Mouse (Mus musculus): Measurements from ENCODE around the gene Retn. TPM values are rescaled to one million over a fixed set of nuclear protein-coding genes. Genes with fewer than 3 reads are reported as not detected.

Gene Retn
- total RNA-seq, 2 experiments from 2014 or later = 0.32 to 0.54 TPM

DNA sequence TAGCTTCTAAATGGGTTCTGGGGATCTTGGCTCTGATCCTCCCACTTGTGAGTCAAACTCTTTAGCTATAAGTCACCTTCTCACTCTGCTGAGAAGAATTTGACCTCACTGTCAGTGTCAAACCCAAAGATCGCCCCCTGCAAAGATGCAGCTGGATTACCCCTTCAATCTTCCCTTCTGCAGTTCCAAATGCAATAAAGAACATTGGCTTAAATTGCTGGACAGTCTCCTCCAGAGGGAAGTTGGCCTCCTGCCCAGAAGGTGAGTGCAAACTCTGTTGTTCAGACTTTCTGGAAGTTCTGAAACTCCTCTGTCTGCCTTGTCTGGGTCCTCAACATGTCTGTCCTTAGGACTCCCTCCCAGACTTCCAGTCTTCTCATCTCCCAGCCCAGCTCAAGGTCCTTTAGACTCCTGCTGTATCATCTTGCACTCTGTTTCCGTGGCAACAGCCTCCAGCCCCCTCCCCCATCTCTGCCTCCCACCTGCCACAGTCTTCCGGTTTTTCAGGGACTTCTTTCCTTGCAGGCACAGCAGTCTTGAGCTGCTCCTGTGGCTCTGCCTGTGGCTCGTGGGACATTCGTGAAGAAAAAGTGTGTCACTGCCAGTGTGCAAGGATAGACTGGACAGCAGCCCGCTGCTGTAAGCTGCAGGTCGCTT, 1.3 kb downstream of the Retn start:
- DNase-seq (ENCODE audit: extremely low spot score in 1 of 2, low spot score in 1 of 2) = no peak

DNA sequence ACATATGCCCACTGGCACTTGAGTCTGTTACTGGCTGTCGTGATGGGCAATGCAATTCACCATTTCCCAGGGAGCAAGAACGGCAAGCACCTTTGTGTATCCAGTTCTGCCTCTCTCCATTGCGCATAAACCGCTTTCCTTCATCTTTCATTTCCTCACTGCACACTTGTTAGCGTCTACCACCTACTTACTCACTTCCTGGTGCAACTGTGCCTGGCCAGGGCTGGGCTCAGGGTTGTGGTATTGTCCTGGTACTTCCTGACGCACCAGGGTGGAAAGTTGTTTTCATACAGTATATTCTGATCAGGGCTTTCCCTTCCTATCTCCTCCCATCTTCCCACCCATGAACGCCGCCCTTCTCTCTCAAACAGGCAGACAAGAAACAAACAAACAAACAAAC, 5.3 kb downstream of the Retn start:
- no peak for DNase-seq (ENCODE audit: extremely low spot score in 1 of 2, low spot score in 1 of 2)

DNA sequence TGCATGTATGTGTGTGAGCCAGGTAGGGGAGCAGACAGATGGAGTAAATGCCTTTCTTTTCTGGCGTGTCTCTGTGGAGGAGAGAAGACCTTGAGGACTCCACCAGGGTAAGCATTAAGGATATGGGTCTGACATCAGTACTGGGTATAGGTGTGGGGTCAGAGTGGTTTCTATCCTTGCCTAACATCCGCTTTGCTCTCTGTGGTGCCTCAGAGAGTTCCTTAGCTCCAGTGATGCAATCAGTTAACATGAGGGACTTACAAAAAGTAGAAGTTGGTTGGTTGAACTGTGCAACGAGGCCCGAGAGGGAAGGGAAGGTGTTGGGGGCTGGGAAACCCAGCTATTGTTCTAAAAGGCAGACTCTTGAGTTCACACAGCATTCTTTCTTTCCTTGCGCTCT, 8.8 kb downstream of the Retn start:
- no peak for DNase-seq (ENCODE audit: extremely low spot score in 1 of 2, low spot score in 1 of 2)

DNA sequence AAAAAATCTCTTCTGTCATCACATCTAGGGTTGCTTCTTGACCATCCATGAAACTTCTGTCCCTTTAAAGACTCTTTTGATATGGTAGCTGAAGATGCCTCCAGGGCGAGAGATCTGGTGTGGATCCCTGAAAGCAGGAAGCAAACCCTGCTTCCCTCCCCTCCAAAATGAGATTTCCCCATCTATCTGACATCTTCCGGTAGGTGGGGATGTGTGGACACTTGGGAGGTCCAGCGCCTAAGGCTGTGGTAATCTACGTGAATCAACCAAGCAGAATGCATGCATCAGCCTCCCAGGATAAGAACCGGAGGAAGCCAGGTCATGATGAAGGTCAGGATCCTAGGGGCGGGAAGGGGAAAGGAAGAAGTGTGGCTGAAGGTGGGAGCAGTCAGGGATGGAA, 9.9 kb downstream of the Retn start, which contains the start of gene Mcemp1:
TSS of gene Mcemp1 (plus strand) at position 248 of the 400 bp plus-strand sequence.
- DNase-seq (ENCODE audit: extremely low spot score in 1 of 2, low spot score in 1 of 2) = no peak

DNA sequence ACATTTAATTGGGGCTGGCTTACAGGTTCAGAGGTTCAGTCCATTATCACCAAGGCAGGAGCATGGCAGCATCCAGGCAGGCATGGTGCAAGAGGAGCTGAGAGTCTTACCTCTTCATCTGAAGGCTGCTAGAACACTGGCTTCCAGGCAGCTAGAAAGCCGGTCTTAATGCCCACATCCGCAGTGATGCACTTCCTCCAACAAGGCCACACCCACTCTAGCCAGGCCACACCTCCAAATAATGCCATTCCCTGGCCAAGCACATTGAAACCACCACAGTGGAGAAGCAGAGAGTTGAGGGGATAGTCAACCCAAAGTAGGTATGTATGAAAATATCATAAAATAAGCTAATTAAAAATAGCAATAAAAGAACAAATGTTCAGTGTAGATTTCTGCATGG, 14.8 kb downstream of the Retn start:
- DNase-seq (ENCODE audit: extremely low spot score in 1 of 2, low spot score in 1 of 2) = no peak

DNA sequence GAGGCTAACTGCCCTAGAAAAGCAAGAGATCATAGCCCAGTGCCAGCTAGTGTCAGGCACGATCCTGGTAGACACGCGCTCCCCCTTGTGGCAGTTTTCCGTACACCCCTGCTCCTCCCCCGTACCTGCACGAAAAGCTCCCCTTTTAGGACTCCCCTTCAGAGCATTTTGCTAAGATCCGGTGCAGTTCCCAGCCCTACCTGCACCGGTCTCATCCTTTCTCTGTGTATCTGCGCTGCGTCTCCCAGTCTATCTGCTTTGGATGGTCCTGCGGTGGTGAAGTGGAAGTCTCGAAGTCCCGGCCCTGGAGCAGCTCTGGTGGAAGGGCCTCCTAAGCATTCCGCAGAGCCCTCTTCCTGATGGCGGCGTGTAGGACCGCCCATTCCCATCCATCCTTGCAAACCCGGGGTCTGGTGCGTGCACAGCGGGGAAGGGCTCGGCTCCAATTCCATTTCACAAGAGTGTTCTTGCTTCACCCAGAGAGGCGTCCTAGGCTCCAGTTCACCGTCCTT, 16.5 kb downstream of the Retn start, which contains the start of gene Fcor:
TSS of gene Fcor (minus strand) at position 383 of the 512 bp plus-strand sequence.
- DNase-seq (ENCODE audit: extremely low spot score in 1 of 2, low spot score in 1 of 2) = peak; percentile 90 to 96

DNA sequence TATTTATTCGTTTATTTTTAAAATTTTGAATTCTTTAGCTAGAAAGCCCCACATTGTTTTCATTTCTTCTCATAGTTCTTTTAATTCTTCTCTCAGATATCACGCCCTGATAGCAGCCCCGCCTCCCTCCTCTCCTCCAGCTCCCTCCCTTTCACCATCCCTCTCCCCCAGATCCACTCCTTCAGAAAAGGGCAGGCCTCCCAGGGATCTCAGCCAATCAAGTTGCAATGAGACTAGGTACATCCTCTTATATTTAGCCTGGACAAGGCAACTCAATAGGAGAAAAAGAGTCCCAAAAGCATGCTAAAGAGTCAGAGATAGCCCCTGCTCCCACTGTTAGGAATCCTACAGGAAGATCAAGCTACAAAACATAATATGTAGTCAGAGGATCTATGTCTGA, 19.1 kb downstream of the Retn start:
- DNase-seq (ENCODE audit: extremely low spot score in 1 of 2, low spot score in 1 of 2) = no peak

DNA sequence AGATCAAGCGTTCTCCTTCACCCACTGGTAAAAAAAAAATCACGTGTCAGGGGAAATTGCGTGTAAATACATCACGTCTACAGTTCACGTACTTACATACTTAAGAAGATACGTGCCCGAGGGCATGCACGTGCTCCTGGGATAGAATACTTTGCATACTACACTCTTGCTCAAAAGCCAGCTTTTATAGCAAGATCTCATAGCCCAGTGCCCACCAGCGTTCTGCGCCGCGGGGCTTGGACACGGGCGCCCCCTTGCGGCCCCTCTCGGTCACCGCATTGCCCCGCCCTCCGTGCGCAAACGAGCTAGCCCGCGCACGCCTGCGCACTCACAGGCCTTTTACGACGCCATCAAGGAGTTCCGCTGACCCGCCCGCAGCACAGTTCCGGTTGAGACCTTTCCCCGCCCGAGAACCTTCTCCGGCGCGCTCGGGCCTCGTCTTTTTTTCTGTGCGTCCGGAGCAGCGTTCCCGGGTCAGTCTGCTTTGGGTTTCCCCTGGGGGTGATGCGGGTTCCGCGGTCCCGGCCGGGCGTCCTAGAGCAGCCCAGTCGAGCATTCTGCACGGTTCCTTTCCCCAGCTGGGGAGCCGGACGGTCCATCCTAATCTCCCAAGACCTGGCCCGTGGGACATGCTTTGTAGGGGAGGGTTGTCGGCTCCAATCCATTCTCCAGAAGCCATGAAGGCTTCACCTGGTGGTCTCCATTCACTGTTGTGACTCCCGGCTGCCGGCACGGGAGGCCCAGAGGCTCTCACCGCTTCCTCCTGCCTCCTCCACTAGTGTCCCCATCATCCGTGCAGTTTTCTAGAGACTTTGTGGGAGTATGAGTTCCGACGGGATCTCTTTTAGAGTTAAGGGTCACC, 20.8 kb downstream of the Retn start, which contains the start of gene Trappc5:
TSS of gene Trappc5 (plus strand) at position 169 of the 862 bp plus-strand sequence.
- peak; percentile 94 to 97 for DNase-seq (ENCODE audit: extremely low spot score in 1 of 2, low spot score in 1 of 2)

DNA sequence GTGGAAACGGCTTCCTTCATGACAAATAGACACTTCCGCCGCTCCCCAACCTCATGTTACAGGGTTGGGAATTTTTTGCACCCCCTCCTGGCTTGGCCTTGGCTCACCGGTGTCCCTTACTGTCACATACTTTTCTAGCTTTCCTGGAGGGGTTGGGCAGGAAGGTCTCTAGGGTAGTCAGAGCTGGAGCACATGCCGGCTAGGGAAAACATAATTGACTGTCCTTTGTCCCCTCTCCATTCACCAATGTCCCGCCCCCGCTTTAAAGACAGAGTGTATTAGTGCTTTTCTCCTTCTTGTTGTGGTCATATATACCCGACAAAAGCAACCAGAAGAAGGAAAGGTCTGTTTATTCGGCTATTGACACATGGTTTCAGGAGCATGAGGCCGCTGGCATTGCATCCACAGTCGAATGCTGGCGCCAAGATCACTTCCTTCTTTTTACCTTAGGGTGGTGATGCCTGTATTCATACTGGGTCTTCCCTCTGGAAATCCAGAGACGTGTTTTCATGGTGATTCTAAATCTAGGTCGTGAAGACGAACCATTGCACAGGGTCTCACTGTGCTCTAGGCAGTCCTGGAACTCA, 21.5 kb downstream of the Retn start:
- DNase-seq (ENCODE audit: extremely low spot score in 1 of 2, low spot score in 1 of 2) = no peak

DNA sequence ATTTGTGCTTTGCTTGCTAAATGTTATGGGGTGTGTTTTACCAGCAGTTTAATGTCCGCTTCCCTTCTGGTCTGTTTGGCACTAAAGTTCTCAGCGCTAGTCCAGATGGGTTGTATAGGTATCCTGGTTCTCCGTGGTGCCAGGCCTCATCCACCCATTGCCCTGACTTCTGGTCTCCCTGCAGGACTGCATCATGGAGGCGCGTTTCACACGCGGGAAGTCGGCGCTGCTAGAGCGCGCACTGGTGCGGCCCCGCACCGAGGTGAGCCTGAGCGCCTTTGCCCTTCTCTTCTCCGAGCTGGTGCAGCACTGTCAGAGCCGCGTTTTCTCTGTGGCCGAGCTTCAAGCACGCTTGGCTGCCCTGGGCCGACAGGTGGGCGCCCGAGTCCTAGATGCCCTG, 23.3 kb downstream of the Retn start:
- no peak for DNase-seq (ENCODE audit: extremely low spot score in 1 of 2, low spot score in 1 of 2)

DNA sequence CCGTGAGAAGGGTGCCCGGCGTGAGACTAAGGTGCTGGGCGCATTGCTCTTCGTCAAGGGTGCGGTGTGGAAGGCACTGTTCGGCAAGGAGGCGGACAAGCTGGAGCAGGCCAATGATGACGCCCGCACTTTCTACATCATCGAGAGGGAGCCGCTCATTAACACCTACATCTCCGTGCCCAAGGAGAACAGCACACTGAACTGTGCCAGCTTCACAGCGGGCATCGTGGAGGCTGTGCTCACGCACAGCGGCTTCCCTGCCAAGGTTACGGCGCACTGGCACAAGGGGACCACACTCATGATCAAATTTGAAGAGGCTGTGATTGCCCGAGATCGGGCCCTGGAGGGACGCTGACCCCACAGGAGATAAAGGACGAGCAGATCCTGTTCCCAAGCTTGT, 23.7 kb downstream of the Retn start:
- no peak for DNase-seq (ENCODE audit: extremely low spot score in 1 of 2, low spot score in 1 of 2)

DNA sequence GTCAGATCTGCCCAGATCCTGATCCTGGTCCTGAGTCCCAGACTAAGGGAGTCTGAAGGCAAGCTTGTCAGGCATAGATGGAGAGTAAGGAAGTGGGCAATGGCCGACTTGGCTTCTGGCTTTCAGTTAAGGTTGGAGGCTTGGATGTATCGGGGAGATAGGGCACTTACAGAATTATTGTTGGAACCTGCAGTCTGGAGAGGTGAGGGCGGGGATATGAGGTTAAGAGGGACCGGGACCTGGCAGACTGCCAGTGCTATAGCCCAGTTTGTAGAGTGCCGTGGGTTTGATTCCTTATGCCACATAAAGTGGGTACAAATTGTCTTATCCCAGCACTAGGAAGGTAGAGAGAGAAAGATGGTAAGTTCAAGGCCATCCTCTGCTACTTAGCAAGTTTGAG, 24.1 kb downstream of the Retn start:
- DNase-seq (ENCODE audit: extremely low spot score in 1 of 2, low spot score in 1 of 2) = no peak

DNA sequence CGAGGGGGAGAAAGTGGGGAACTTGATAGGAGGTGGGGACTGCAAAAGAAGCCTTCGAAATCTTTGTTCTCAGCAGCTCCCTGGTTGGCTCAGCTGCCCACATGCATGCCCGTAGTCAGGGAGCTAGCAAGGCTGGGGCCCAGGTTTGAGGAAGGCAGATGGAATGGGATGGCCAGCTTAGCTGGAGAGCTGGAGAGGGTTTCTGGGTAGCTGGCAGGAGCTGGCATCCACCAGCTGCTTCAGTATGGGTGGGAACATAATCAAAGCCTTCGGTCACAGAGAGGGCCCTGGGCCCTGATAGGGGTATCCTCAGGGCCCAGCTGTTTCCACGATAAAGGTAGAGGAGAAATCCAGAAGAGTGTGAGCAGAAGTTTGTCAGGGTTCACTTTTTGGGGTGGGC, 26.9 kb downstream of the Retn start:
- DNase-seq (ENCODE audit: extremely low spot score in 1 of 2, low spot score in 1 of 2) = no peak

DNA sequence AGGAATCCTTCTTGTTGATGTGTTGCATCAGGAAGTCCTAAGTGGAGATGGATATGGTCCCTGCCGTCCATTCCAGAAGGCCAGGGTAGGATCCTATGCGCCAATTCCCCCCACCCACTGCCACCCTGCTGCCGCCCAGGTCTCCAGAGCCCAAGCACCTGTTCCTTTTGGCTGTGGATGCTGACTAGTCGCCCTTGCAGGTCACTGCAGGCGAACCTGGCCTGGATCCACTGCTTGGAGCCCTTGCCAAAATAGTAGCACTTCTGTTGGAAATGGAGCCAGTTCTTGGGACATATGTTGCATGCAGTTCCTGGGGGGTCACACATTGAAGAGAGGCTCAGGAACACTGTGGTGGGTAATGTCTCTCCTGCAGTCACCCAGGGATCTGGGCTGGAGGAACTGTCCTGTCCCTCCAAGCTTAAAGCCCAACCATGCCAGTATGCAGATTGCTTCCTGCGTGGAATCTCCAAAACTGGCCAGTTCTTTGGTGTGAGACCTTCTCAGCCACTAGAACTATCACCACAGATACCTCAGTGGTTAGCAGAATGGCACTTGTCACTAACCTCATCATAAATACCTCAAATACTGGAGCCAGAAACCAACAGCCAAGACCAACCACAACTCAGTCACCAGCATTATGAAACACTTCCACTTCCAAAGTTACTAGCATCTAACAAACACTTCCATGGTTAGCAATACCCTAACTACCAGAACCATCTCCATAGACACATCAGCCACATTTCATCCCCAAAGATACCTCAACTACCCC, 28.0 kb downstream of the Retn start:
- DNase-seq (ENCODE audit: extremely low spot score in 1 of 2, low spot score in 1 of 2) = no peak

DNA sequence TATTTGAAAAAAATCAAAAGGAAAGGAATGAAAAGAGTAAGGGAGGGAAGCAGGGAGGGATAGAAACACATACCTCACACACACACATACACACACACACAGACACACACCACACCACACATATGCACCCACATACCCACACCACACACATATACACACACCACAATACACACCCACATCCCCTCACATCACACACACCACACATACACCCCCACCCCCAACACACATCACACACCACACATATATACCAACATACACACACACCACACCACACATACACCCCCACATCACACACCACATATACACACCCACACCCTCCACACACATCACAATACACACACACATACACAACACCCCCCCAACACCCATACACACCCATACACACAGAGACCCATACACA, 29.0 kb downstream of the Retn start:
- DNase-seq (ENCODE audit: extremely low spot score in 1 of 2, low spot score in 1 of 2) = no peak

DNA sequence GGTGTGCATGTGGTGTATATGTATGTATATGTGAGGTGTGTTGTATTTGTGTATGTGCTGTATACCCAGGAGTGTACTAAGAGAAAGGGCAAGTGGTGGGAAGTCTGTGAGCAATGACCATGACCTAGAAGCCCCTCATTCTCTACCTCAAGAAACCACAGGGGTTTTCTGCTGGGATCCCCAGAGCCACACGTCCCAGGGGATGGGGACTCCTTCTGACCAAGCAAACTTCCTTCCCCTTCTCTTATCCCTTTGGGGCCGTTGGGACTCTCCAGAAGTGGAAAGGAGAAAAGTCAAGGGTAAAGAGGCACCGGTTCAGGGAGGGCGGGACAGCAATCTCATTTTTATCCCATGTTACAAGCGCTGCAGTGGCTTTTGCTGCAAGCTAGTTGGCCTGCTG, 29.9 kb downstream of the Retn start:
- DNase-seq (ENCODE audit: extremely low spot score in 1 of 2, low spot score in 1 of 2) = no peak

DNA sequence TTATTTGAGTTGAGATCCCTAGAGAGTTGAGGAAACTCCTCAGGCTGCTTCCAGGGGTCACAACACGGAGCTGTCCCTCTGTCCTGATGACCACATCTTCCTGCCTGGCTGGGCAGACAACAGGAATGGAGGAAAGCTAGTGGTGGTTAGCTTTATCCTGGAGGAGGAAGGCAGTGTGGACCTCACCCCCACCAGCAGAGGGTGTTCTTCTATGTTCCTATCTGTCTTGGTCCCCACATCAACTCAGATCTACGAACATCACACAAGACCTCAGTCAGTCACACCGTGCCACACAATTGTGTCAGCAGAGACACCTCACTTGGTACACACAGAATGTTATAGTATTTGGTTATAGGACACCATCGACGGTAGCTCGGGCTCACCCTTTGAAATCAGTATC, 32.0 kb downstream of the Retn start:
- no peak for DNase-seq (ENCODE audit: extremely low spot score in 1 of 2, low spot score in 1 of 2)

DNA sequence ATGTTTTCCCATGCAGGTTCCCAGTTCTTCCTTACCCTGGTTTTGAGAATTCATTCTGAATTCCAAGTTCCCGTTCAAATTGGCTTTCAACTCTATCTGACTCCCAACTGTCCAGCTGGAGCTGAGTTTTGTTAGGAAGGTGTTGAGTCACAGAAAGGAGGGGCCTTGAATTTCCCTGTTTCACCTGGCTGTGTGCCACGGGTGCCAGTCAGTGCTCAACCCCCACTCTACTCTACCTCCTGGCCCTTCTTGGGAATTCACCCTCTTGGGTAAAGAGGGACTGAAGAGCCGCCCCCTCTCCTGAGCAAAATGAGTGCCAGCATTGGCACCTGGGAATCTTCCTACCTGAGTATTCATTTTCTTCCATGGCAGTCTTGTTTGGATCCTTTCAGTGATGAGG, 35.2 kb downstream of the Retn start:
- DNase-seq (ENCODE audit: extremely low spot score in 1 of 2, low spot score in 1 of 2) = no peak

DNA sequence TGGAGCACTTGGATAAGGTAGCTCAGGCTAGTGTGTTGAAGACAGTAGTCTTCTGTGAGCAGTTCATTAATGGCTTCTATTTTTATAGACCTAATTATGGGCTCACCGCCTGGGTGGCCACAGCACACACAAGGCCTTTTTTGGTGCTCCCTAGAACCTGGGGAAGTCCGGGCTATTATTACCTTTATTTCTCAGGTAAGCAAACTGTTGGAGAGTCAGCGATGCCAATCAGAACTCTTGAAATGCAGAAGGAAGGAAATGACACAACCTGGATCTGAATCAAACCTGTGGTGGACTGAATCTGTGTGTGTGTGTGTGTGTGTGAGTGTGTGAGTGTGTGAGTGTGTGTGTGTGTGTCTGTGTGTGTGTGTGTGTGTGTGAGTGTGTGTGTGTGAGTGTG, 38.6 kb downstream of the Retn start, which contains the start of gene Fcer2a:
TSS of gene Fcer2a (minus strand) at position 55 of the 400 bp plus-strand sequence.
- no peak for DNase-seq (ENCODE audit: extremely low spot score in 1 of 2, low spot score in 1 of 2)

DNA sequence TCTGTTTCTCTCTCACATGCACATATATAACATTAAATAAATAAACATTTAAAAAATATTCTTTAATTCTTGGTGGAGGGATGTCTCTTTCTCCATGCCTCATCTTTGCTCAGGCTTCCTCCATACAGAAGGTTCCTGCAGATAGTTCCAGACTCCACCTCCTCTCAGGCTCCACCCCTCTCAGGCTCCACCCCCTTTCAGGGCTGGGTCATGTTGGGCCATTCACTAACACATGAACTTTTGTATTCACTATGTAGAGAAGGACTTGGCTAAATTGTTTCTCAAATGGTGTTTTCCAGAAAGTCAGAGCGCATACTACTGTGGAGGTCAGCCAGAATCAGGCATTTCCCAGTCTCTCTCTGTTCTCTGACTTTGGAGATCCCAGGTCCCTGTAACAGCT, 45.9 kb downstream of the Retn start:
- no peak for DNase-seq (ENCODE audit: extremely low spot score in 1 of 2, low spot score in 1 of 2)

Measured in layer of hippocampus, postnatal 25 days (tissue).